Mouse (Mus musculus) 416B (cell line): ENCODE data around the gene Tmem208.

Experiments
- DNase-seq: peaks from one replicate; pipeline ENCODE4 v3.0.0; 2011; ENCODE audit warnings: low read depth

The Tmem208 gene

GRCm38 (mm10) chr8:105354549-105354948, 28.4 kb downstream of the Tmem208 start:
- no peak for DNase-seq

- peak; percentile 43 for DNase-seq
These were observed 29.2 kb downstream of the Tmem208 start for GRCm38 (mm10) chr8:105355179-105356024.

- DNase-seq: no peak
These were observed 30.5 kb downstream of the Tmem208 start for GRCm38 (mm10) chr8:105356681-105357080.

- DNase-seq: no peak
These were observed 33.1 kb downstream of the Tmem208 start for GRCm38 (mm10) chr8:105359208-105359607.

GRCm38 (mm10) chr8:105359646-105360045, 33.5 kb downstream of the Tmem208 start:
- DNase-seq: peak; percentile 57

- DNase-seq: no peak
These were observed 35.9 kb downstream of the Tmem208 start for GRCm38 (mm10) chr8:105361751-105362702.

GRCm38 (mm10) chr8:105367107-105367506, 41.0 kb downstream of the Tmem208 start:
- DNase-seq: peak; percentile 53

GRCm38 (mm10) chr8:105372473-105372872, 46.3 kb downstream of the Tmem208 start:
- DNase-seq: no peak

- DNase-seq: no peak
These were observed 46.9 kb downstream of the Tmem208 start, which contains the start of gene Plekhg4 for GRCm38 (mm10) chr8:105373032-105373431. Gene Plekhg4, plus strand, starts transcription at chr8:105373274.

GRCm38 (mm10) chr8:105374513-105374966, 48.4 kb downstream of the Tmem208 start:
- no peak for DNase-seq

- DNase-seq: peak; percentile 75
These were observed 52.5 kb downstream of the Tmem208 start for GRCm38 (mm10) chr8:105378673-105379072.

- DNase-seq: no peak
These were observed 54.2 kb downstream of the Tmem208 start for GRCm38 (mm10) chr8:105380308-105380707.

GRCm38 (mm10) chr8:105384070-105384469, 57.9 kb downstream of the Tmem208 start:
- DNase-seq: peak; percentile 41
